Mouse (Mus musculus) kidney, embryonic 16.5 days (tissue): ENCODE measurements around the gene Kcnn1. TPM values are rescaled to one million over a fixed set of nuclear protein-coding genes. Genes with fewer than 3 reads are reported as not detected.

ENCODE experiments used
- ATAC-seq: fragments of 200-750 bp; cut with Nextera tagmentation; 2 replicates; pipeline ENCODE4 v1.8.0; 2017; ENCODE audit warnings: moderate TSS enrichment; ENCODE audit not compliant: low FRiP score, low TSS enrichment
- H3K27ac ChIP-seq: fragments of 300-500 bp; sonication (generic); 2 replicates; pipeline ENCODE4 v1.5.1; 2014; ENCODE audit warnings: low read length
- H3K27me3 ChIP-seq: fragments of 300-500 bp; sonication (generic); 2 replicates; pipeline ENCODE4 v1.6.1; 2014; ENCODE audit warnings: low read length, control low read depth, mixed read lengths; ENCODE audit not compliant: insufficient read depth
- H3K36me3 ChIP-seq: fragments of 300-500 bp; sonication (generic); 2 replicates; pipeline ENCODE4 v1.6.1; 2014; ENCODE audit warnings: low read length, control low read depth, mixed read lengths; ENCODE audit not compliant: insufficient read depth
- H3K4me1 ChIP-seq: fragments of 300-500 bp; sonication (generic); 2 replicates; pipeline ENCODE4 v1.6.1; 2014; ENCODE audit warnings: low read length, control low read depth, mixed read lengths; ENCODE audit not compliant: insufficient read depth
- H3K4me2 ChIP-seq: fragments of 300-500 bp; sonication (generic); replicated peaks from 2 replicates; pipeline ENCODE4 v1.6.1; 2014; ENCODE audit warnings: low read depth, low read length
- H3K4me3 ChIP-seq: fragments of 300-500 bp; sonication (generic); 2 replicates; pipeline ENCODE4 v1.5.1; 2014; ENCODE audit warnings: mild to moderate bottlenecking, low read length
- H3K9ac ChIP-seq: fragments of 300-500 bp; sonication (generic); replicated peaks from 2 replicates; pipeline ENCODE4 v1.6.1; 2014; ENCODE audit warnings: low read length
- H3K9me3 ChIP-seq: fragments of 300-500 bp; sonication (generic); 2 replicates; pipeline ENCODE4 v1.6.1; 2016; ENCODE audit warnings: low read length, control low read depth
- WGBS: fragments of 180-500 bp; shearing (Covaris S2); extraction: QIAGEN DNeasy Blood & Tissue Kit; methylation state at CpG from one replicate; pipeline ENCODE4 v1.1.7; 2014; 5-methylcytosine and 5-hydroxymethylcytosine counted together
- polyA plus RNA-seq: library from polyadenylated mRNA; unstranded; fragments of >200 nt; fragmentation: Nextera tagmentation; extraction: Ambion mirVana; gene quantifications from 2 replicates; pipeline ENCODE4 v1.2.1, GENCODE M21; 2015

Gene Kcnn1
- polyA plus RNA-seq, 1 experiment from 2014 or later: 2.9 TPM

GRCm38 (mm10) chr8:70871195-70871807 is 8.2 kb upstream of the Kcnn1 start:
- Histone ChIP-seq H3K27me3 (no peaks in the 10 kb centered on the region), H3K4me3 (no peak overlapping the region), H3K36me3 (no peaks in the 10 kb centered on the region), H3K4me1 (peaks cover 22% of the 10 kb centered on the region), H3K27ac (no peak overlapping the region), H3K9ac (no peak overlapping the region), H3K9me3 (no peaks in the 10 kb centered on the region), H3K4me2 (no peak overlapping the region)
- no peak for ATAC-seq
- WGBS: 79% methylated on average over 5 of the region's 5 CpGs

DNA sequence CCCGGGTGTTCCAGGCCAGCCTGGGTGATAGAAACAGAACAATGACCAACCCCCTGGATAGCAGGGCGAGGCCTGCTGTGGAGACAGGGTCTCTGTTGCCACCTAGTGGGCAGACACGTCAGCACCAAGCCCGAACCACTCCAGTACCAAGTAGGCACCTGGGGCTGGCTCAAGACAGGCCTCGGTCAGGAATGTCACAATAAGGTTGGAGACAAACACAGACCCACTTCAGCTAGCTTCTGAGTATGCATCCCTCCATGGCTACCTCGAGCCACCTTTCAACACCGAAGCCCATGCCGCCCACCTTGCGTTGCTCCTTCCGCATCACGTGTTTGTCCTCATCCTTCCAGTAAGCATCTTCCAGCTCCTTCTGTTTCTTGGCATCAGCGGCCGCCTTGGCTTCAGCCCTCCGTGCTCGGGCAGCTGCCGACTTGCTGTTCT is 6.6 kb upstream of the Kcnn1 start:
- ATAC-seq: peak; percentile 6; the same call in 1 of the 2 replicates
- Histone ChIP-seq H3K4me1 (peaks cover 32% of the 10 kb centered on the region), H3K27ac (no peak overlapping the region), H3K4me2 (no peak overlapping the region), H3K4me3 (no peak overlapping the region), H3K9me3 (no peaks in the 10 kb centered on the region), H3K9ac (no peak overlapping the region), H3K36me3 (no peaks in the 10 kb centered on the region), H3K27me3 (0 out of 2 replicates have a peak, but pooled peaks cover 3% of the 10 kb centered on the region)
- 46% methylated on average over 16 of the region's 16 CpGs for WGBS

- 36% methylated on average over 5 of the region's 5 CpGs for WGBS
- Histone ChIP-seq H3K36me3 (no peaks in the 10 kb centered on the region), H3K4me3 (no peak overlapping the region; the same call in 1 of the 2 replicates), H3K9ac (peak overlapping the region; percentile 54; the same call in 1 of the 2 replicates), H3K4me2 (peak overlapping the region; percentile 51), H3K4me1 (peaks cover 36% of the 10 kb centered on the region), H3K27ac (peak overlapping the region; percentile 76), H3K27me3 (peaks cover 7% of the 10 kb centered on the region), H3K9me3 (no peaks in the 10 kb centered on the region)
- no peak for ATAC-seq
These were observed 6.1 kb upstream of the Kcnn1 start for GRCm38 (mm10) chr8:70869199-70869571.

- Histone ChIP-seq H3K4me2 (peak overlapping the region; percentile 51), H3K9ac (peak overlapping the region; percentile 54), H3K27me3 (peaks cover 10% of the 10 kb centered on the region), H3K36me3 (no peaks in the 10 kb centered on the region), H3K4me1 (peaks cover 41% of the 10 kb centered on the region), H3K4me3 (peak overlapping the region; percentile 32), H3K27ac (peak overlapping the region; percentile 76), H3K9me3 (no peaks in the 10 kb centered on the region)
- peak; percentile 9; the same call in 1 of the 2 replicates for ATAC-seq
- WGBS: 17% methylated on average over 40 of the region's 40 CpGs
These were observed 5.6 kb upstream of the Kcnn1 start for GRCm38 (mm10) chr8:70868559-70869198.

DNA sequence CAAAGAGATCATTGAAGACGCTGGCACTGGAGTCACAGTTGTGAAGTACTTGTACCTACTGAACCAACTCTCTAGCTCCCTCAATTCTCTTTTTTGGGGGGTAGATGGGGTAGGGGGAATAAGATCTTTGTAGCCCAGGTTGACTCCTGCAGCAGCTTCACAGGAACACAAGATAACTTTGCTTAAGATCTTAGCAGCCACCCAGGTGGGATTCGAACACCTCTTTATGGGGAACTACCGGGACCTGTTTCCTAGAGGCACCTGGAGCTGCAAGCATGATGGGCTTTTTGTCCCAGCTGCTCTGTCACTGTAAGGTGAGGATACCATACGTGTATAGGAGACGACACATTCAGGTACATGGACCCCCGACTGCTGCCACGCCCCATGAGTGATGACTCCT is 3.5 kb upstream of the Kcnn1 start:
- no peaks in the 10 kb centered on the region for H3K9me3 ChIP-seq
- ATAC-seq: no peak
- peaks cover 51% of the 10 kb centered on the region for H3K4me1 ChIP-seq
- H3K27me3 ChIP-seq: peaks cover 32% of the 10 kb centered on the region
- no peak overlapping the region; the same call in 1 of the 2 replicates for H3K27ac ChIP-seq
- 86% methylated on average over 7 of the region's 7 CpGs for WGBS
- no peaks in the 10 kb centered on the region for H3K36me3 ChIP-seq
- H3K4me2 ChIP-seq: no peak overlapping the region
- 0 out of 2 replicates have a peak overlapping the region, but pooled peaks have one; percentile 60 for H3K9ac ChIP-seq
- H3K4me3 ChIP-seq: no peak overlapping the region

DNA sequence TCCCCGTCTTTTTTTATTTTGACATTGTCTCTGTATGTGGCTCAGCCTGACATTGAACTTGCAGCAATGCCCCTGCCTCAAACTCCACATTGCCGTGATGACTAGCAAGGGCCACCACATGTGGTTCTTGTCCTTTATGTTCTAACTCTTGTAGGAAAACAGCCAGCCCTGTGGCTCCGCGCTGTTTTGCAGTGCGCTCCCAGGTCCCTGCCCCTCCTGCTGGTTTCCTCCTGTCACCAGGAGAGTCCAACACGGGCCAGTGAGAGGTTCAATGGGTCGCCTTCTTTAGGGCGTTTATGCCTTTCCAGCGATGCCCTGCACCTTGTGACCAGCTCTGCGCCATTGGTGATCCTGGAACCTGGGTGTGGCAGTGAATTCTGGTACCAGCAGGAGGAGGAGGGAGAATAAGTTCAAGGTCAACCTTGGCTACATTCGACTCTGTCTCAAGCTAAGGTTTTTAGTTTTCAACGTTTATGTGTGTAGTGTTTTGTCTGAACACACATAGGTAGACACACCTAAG is 3.0 kb upstream of the Kcnn1 start:
- Histone ChIP-seq H3K9ac (peak overlapping the region; percentile 60), H3K9me3 (no peaks in the 10 kb centered on the region), H3K4me1 (peaks cover 53% of the 10 kb centered on the region), H3K27ac (peak overlapping the region; percentile 85), H3K27me3 (peaks cover 36% of the 10 kb centered on the region), H3K4me3 (peak overlapping the region; percentile 64), H3K36me3 (no peaks in the 10 kb centered on the region), H3K4me2 (peak overlapping the region; percentile 80)
- WGBS: 7% methylated on average over 12 of the region's 12 CpGs
- ATAC-seq: peak; percentile 7

- Histone ChIP-seq H3K4me1 (peaks cover 53% of the 10 kb centered on the region), H3K27ac (peak overlapping the region; percentile 85), H3K27me3 (peaks cover 36% of the 10 kb centered on the region), H3K36me3 (no peaks in the 10 kb centered on the region), H3K9me3 (no peaks in the 10 kb centered on the region), H3K9ac (peak overlapping the region; percentile 67), H3K4me3 (peak overlapping the region; percentile 64), H3K4me2 (peak overlapping the region; percentile 80)
- under 1% methylated on average over 46 of the region's 46 CpGs for WGBS
- peak; percentile 85 for ATAC-seq
These were observed 2.4 kb upstream of the Kcnn1 start for GRCm38 (mm10) chr8:70865350-70866000.

GRCm38 (mm10) chr8:70864712-70865221 is 1.7 kb upstream of the Kcnn1 start:
- ATAC-seq: peak; percentile 11
- H3K9ac ChIP-seq: peak overlapping the region; percentile 67
- H3K4me3 ChIP-seq: peak overlapping the region; percentile 64
- peak overlapping the region; percentile 68 for H3K27ac ChIP-seq
- no peaks in the 10 kb centered on the region for H3K36me3 ChIP-seq
- H3K4me2 ChIP-seq: peak overlapping the region; percentile 80
- H3K4me1 ChIP-seq: peaks cover 53% of the 10 kb centered on the region
- no peaks in the 10 kb centered on the region for H3K9me3 ChIP-seq
- peaks cover 36% of the 10 kb centered on the region for H3K27me3 ChIP-seq
- 2% methylated on average over 24 of the region's 24 CpGs for WGBS

GRCm38 (mm10) chr8:70863956-70864711 is 1.1 kb upstream of the Kcnn1 start:
- Histone ChIP-seq H3K27ac (no peak overlapping the region), H3K36me3 (no peaks in the 10 kb centered on the region), H3K27me3 (peaks cover 36% of the 10 kb centered on the region), H3K4me3 (peak overlapping the region; percentile 64), H3K4me1 (peaks cover 49% of the 10 kb centered on the region), H3K9ac (peak overlapping the region; percentile 67), H3K4me2 (peak overlapping the region; percentile 80), H3K9me3 (no peaks in the 10 kb centered on the region)
- under 1% methylated on average over 46 of the region's 46 CpGs for WGBS
- ATAC-seq: no peak
